Mouse (Mus musculus) liver, adult 2 months (tissue): ENCODE results near the gene Senp3. TPM values are rescaled to one million over a fixed set of nuclear protein-coding genes. Genes with fewer than 3 reads are reported as not detected.
A peak's percentile ranks its signal among the peaks of the same experiment; 100 is the strongest.
"Not testable (repeated sequence)": the region's sequence is repeated elsewhere in the genome, so short reads cannot be mapped to it uniquely, and the experiment has no call there.

Experiments used
- DNase-seq: peaks from one replicate; pipeline ENCODE4 v3.0.0-alpha.2; 2011; ENCODE audit warnings: low read depth, low spot score; ENCODE audit errors: extremely low read depth
- H3K27ac ChIP-seq: fragments of 200-500 bp; replicated peaks from 2 replicates; pipeline ENCODE4 v1.5.1; 2012; ENCODE audit warnings: low read depth, mild to moderate bottlenecking, control low read depth, inconsistent platforms, low read length; ENCODE audit not compliant: insufficient read depth
- H3K27me3 ChIP-seq: fragments of 200-500 bp; 2 replicates; pipeline ENCODE4 v1.6.1; 2012; ENCODE audit warnings: mild to moderate bottlenecking, moderate library complexity, low read length, inconsistent platforms; ENCODE audit not compliant: control insufficient read depth, insufficient read depth
- H3K36me3 ChIP-seq: fragments of 200-500 bp; 2 replicates; pipeline ENCODE4 v1.6.1; 2012; ENCODE audit warnings: low read length, inconsistent platforms; ENCODE audit not compliant: control insufficient read depth, insufficient read depth
- H3K4me1 ChIP-seq: fragments of 200-500 bp; 2 replicates; pipeline ENCODE4 v1.6.1; 2011; ENCODE audit warnings: low read length; ENCODE audit not compliant: control insufficient read depth, insufficient read depth
- H3K4me3 ChIP-seq: fragments of 200-500 bp; 2 replicates; pipeline ENCODE4 v1.5.1; 2011; ENCODE audit warnings: low read depth, mild to moderate bottlenecking, control low read depth, low read length, moderate library complexity; ENCODE audit not compliant: insufficient read depth
- H3K79me2 ChIP-seq: fragments of 200-500 bp; 2 replicates; pipeline ENCODE4 v1.6.1; 2012; ENCODE audit warnings: inconsistent platforms, mild to moderate bottlenecking, low read length, moderate library complexity; ENCODE audit not compliant: control insufficient read depth, insufficient read depth
- H3K9ac ChIP-seq: fragments of 200-500 bp; 2 replicates; pipeline ENCODE4 v1.6.1; 2012; ENCODE audit warnings: low read depth, mild to moderate bottlenecking, control low read depth, inconsistent platforms, low read length
- CTCF ChIP-seq: fragments of 200-500 bp; IDR thresholded peaks from 2 replicates; pipeline ENCODE4 v1.5.1; 2011; ENCODE audit warnings: low read depth, low read length, control low read depth
- POLR2A ChIP-seq: fragments of 200-500 bp; IDR thresholded peaks from 2 replicates; pipeline ENCODE4 v1.6.1; 2011; ENCODE audit warnings: low read length, control low read depth; ENCODE audit not compliant: insufficient read depth; ENCODE audit errors: extremely low read depth
- WGBS: fragments of 180-500 bp; shearing (Covaris S2); methylation state at CpG from one replicate; pipeline ENCODE4 v1.1.7; 2018; 5-methylcytosine and 5-hydroxymethylcytosine counted together
- polyA plus RNA-seq: library from polyadenylated mRNA; depleted of rRNA; stranded (reverse); fragments of >200 nt; gene quantifications from 2 replicates; pipeline ENCODE4 v1.2.3, GENCODE M21; 2012; rRNA removed
- total RNA-seq: library from RNA; depleted of rRNA; stranded (reverse); fragments of >200 nt; gene quantifications from 2 replicates; pipeline ENCODE4 v1.2.3, GENCODE M21; 2014; rRNA removed

The Senp3 gene
- total and polyA plus RNA-seq, 2 experiments: 25.8 to 26.2 TPM

DNA sequence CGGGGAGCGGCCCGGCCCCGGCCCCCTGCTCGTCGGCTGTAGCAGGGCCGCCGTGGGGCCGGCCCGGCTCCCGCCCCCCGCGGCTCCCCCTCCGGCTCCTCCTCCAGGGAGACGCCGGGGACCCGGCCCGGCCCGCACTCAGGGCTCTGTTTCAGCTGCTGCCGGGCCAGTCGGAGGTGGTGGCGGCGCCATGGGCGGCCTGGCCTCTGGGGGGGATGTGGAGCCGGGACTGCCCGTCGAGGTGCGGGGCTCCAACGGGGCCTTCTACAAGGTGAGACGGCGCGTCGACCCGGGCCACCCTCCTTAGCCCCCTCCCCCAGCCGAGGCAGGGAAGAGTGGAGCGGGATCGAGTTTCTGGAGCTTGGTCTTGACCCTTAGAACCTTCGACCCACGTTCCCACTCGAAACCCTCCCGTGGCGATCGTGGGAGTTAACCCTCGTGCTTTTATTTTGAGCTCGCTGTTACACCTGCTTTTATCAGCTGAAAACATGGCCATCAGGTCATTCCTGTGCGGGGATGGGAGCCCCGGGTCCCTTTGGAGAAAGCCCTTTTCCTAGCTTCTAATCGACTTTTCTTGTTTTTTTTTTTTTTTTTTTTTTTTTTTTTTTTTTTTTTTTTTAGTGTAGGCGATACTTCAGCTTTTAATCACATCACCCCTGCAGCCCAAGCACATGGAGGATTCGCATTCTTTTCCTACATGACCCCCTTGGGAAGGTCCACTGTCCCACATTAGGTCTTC lies 48.6 kb downstream of the Senp3 start:
- H3K36me3 ChIP-seq: peaks cover 4% of the 10 kb centered on the region; the same call in 1 of the 2 replicates
- peak overlapping the region; percentile 97 for H3K4me3 ChIP-seq
- WGBS: under 1% methylated on average over 50 of the region's 50 CpGs
- TF ChIP-seq POLR2A: no peak
- peak overlapping the region; percentile 95 for H3K9ac ChIP-seq
- peaks cover 9% of the 10 kb centered on the region; the same call in 1 of the 2 replicates for H3K79me2 ChIP-seq
- H3K4me1 ChIP-seq: peaks cover 10% of the 10 kb centered on the region
- no peaks in the 10 kb centered on the region for H3K27me3 ChIP-seq
- DNase-seq: no peak
- H3K27ac ChIP-seq: peak overlapping the region; percentile 80

- Histone ChIP-seq H3K4me3 (peak within 1 kb of the TSS; percentile 97), H3K4me1 (peaks cover 10% of the 10 kb centered on the region), H3K79me2 (peaks cover 9% of the 10 kb centered on the region; the same call in 1 of the 2 replicates), H3K9ac (peak within 1 kb of the TSS; percentile 95), H3K27ac (peak within 1 kb of the TSS; percentile 80), H3K36me3 (peaks cover 1% of the 10 kb centered on the region; the same call in 1 of the 2 replicates), H3K27me3 (no peaks in the 10 kb centered on the region)
- TF ChIP-seq CTCF: peak; percentile 88
- peak; percentile 81 for TF ChIP-seq POLR2A
- peak; percentile 96 for DNase-seq
- WGBS: under 1% methylated on average over 43 of the region's 56 CpGs
Measured at GRCm38 (mm10) chr11:69632284-69633089, 49.4 kb downstream of the Senp3 start, which contains the start of gene Fxr2. Gene Fxr2, plus strand, starts transcription at chr11:69632990.

- Histone ChIP-seq H3K9ac (no peak overlapping the region), H3K4me3 (no peak overlapping the region), H3K79me2 (peaks cover 9% of the 10 kb centered on the region; the same call in 1 of the 2 replicates), H3K36me3 (no peaks in the 10 kb centered on the region), H3K27me3 (no peaks in the 10 kb centered on the region), H3K27ac (no peak overlapping the region), H3K4me1 (peaks cover 6% of the 10 kb centered on the region)
- whole genome bisulfite sequencing: 40% methylated on average over 1 of the region's 1 CpGs
- no peak for TF ChIP-seq POLR2A
- peak; percentile 39 for TF ChIP-seq CTCF
- peak; percentile 48 for DNase-seq
Measured at GRCm38 (mm10) chr11:69629802-69630201, 52.1 kb downstream of the Senp3 start.

DNA sequence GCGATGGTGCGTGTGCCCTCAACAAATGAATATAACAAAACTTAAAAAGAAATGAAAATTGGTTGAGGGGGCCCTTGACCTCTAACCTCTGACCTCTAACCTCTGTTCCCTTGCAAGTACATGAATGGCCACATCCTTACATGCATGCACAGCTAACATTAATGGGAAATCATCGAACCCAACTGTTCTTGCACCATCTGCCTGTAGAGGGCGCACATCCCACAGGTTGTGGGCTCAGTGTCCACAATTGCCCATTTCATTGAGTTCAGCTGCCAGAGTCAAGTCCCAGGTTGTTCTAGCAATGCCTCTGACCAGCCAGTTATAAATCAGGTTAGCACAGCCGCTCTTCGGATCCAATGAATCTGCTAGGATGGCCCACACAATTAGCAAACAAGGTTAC lies 53.6 kb downstream of the Senp3 start:
- TF ChIP-seq CTCF (peak; percentile 89), POLR2A (no peak)
- H3K79me2 ChIP-seq: peaks cover 3% of the 10 kb centered on the region; the same call in 1 of the 2 replicates
- H3K4me1 ChIP-seq: no peaks in the 10 kb centered on the region
- no peak overlapping the region for H3K9ac ChIP-seq
- WGBS: 34% methylated on average over 6 of the region's 6 CpGs
- no peaks in the 10 kb centered on the region for H3K27me3 ChIP-seq
- no peak overlapping the region for H3K27ac ChIP-seq
- H3K36me3 ChIP-seq: no peaks in the 10 kb centered on the region
- DNase-seq: peak; percentile 69
- no peak overlapping the region; the same call in 1 of the 2 replicates for H3K4me3 ChIP-seq

DNA sequence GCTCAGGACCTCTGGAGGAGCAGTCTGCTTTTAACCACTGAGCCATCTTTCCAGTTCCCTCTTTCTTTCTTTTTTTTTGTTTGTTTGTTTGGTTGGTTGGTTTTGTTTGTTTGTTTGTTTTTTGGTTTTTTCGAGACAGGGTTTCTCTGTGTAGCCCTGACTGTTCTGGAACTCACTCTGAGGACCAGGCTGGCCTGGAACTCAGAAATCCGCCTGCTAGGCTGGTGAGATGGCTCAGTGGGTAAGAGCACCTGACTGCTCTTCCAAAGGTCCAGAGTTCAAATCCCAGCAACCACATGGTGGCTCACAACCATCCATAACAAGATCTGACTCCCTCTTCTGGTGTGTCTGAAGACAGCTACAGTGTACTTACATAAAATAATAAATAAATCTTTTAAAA lies 57.5 kb downstream of the Senp3 start:
- DNase-seq, H3K27ac ChIP-seq, H3K36me3 ChIP-seq, H3K79me2 ChIP-seq, H3K4me1 ChIP-seq, H3K9ac ChIP-seq, H3K4me3 ChIP-seq, H3K27me3 ChIP-seq: not testable (repeated sequence)
- WGBS: 72% methylated on average over 2 of the region's 2 CpGs

Other genes starting within 250 kb of the Senp3 start
Only the 30 nearest of the 35 such genes appear.
- under 0.01 and 0.09 TPM in 2 replicates for gene Dnah2, start 133.0 kb downstream of the Senp3 start, total RNA-seq
- gene Dnah2, start 133.0 kb downstream of the Senp3 start, polyA plus RNA-seq: 0.02 TPM in 2 replicates
- gene Efnb3, start 121.9 kb downstream of the Senp3 start, total RNA-seq: under 0.01 TPM in 1 of 2 replicates, not detected in the other
- gene Efnb3, start 121.9 kb downstream of the Senp3 start, polyA plus RNA-seq: 0.11 and 0.17 TPM in 2 replicates
- gene Wrap53, start 101.8 kb downstream of the Senp3 start, total RNA-seq: 5.6 and 6.4 TPM in 2 replicates
- 10.7 and 11.2 TPM in 2 replicates for gene Wrap53, start 101.8 kb downstream of the Senp3 start, polyA plus RNA-seq
- 3.7 and 6.2 TPM in 2 replicates for gene Trp53, start 101.7 kb downstream of the Senp3 start, total RNA-seq
- gene Trp53, start 101.7 kb downstream of the Senp3 start, polyA plus RNA-seq: 23.5 and 35.4 TPM in 2 replicates
- gene Atp1b2, start 76.1 kb downstream of the Senp3 start, total RNA-seq: 0.18 and 0.20 TPM in 2 replicates
- 0.40 and 0.46 TPM in 2 replicates for gene Atp1b2, start 76.1 kb downstream of the Senp3 start, polyA plus RNA-seq
- gene Shbg, start 64.2 kb downstream of the Senp3 start, total RNA-seq: not detected in 2 replicates
- 0.18 TPM in 1 of 2 replicates, not detected in the other for gene Shbg, start 64.2 kb downstream of the Senp3 start, polyA plus RNA-seq
- gene Sat2, start 60.1 kb downstream of the Senp3 start, total RNA-seq: 12.3 and 19.4 TPM in 2 replicates
- 10.8 and 12.8 TPM in 2 replicates for gene Sat2, start 60.1 kb downstream of the Senp3 start, polyA plus RNA-seq
- gene Fxr2, start 49.1 kb downstream of the Senp3 start, total RNA-seq: 18.1 and 19.9 TPM in 2 replicates
- 24.2 and 33.9 TPM in 2 replicates for gene Fxr2, start 49.1 kb downstream of the Senp3 start, polyA plus RNA-seq
- not detected in 2 replicates for gene Sox15, start 26.8 kb downstream of the Senp3 start, total RNA-seq
- gene Sox15, start 26.8 kb downstream of the Senp3 start, polyA plus RNA-seq: 0.21 TPM in 1 of 2 replicates, not detected in the other
- gene Mpdu1, start 19.4 kb downstream of the Senp3 start, total RNA-seq: 49.9 and 53.5 TPM in 2 replicates
- gene Mpdu1, start 19.4 kb downstream of the Senp3 start, polyA plus RNA-seq: 100 and 115 TPM in 2 replicates
- 4.5 and 6.0 TPM in 2 replicates for gene Cd68, start 15.9 kb downstream of the Senp3 start, total RNA-seq
- 6.1 and 14.8 TPM in 2 replicates for gene Cd68, start 15.9 kb downstream of the Senp3 start, polyA plus RNA-seq
- gene Eif4a1, start 9.7 kb downstream of the Senp3 start, total RNA-seq: 370 and 386 TPM in 2 replicates
- gene Eif4a1, start 9.7 kb downstream of the Senp3 start, polyA plus RNA-seq: 184 and 221 TPM in 2 replicates
- 1.0 and 1.4 TPM in 2 replicates for gene Tnfsf13, start 3.7 kb upstream of the Senp3 start, total RNA-seq
- 0.58 and 1.1 TPM in 2 replicates for gene Tnfsf13, start 3.7 kb upstream of the Senp3 start, polyA plus RNA-seq
- gene Tnfsf12, start 13.8 kb upstream of the Senp3 start, total RNA-seq: 2.6 and 3.0 TPM in 2 replicates
- gene Tnfsf12, start 13.8 kb upstream of the Senp3 start, polyA plus RNA-seq: 9.5 and 18.0 TPM in 2 replicates
- 2.5 and 3.4 TPM in 2 replicates for gene Tnfsfm13, start 14.0 kb upstream of the Senp3 start, total RNA-seq
- 2.6 and 3.6 TPM in 2 replicates for gene Tnfsfm13, start 14.0 kb upstream of the Senp3 start, polyA plus RNA-seq
- 10.0 and 12.6 TPM in 2 replicates for gene Polr2a, start 76.6 kb upstream of the Senp3 start, total RNA-seq
- 9.9 and 10.6 TPM in 2 replicates for gene Polr2a, start 76.6 kb upstream of the Senp3 start, polyA plus RNA-seq
- gene Slc35g3, start 79.9 kb upstream of the Senp3 start, total RNA-seq: not detected in 2 replicates
- not detected in 2 replicates for gene Slc35g3, start 79.9 kb upstream of the Senp3 start, polyA plus RNA-seq
- gene Zbtb4, start 83.8 kb upstream of the Senp3 start, total RNA-seq: 2.6 and 4.4 TPM in 2 replicates
- gene Zbtb4, start 83.8 kb upstream of the Senp3 start, polyA plus RNA-seq: 8.2 and 9.7 TPM in 2 replicates
- 0.46 and 0.54 TPM in 2 replicates for gene Chrnb1, start 113.9 kb upstream of the Senp3 start, total RNA-seq
- gene Chrnb1, start 113.9 kb upstream of the Senp3 start, polyA plus RNA-seq: 0.28 and 0.35 TPM in 2 replicates
- 0.18 and 0.20 TPM in 2 replicates for gene Fgf11, start 119.8 kb upstream of the Senp3 start, total RNA-seq
- gene Fgf11, start 119.8 kb upstream of the Senp3 start, polyA plus RNA-seq: 0.33 and 0.34 TPM in 2 replicates
- gene Tmem102, start 123.5 kb upstream of the Senp3 start, total RNA-seq: 2.3 and 2.4 TPM in 2 replicates
- 13.5 and 15.7 TPM in 2 replicates for gene Tmem102, start 123.5 kb upstream of the Senp3 start, polyA plus RNA-seq
- not detected in 2 replicates for gene Gm39566, start 133.2 kb upstream of the Senp3 start, total RNA-seq
- not detected in 2 replicates for gene Gm39566, start 133.2 kb upstream of the Senp3 start, polyA plus RNA-seq
- gene Spem2, start 136.4 kb upstream of the Senp3 start, total RNA-seq: not detected in 2 replicates
- gene Spem2, start 136.4 kb upstream of the Senp3 start, polyA plus RNA-seq: not detected in 2 replicates
- not detected in 2 replicates for gene Spem1, start 140.1 kb upstream of the Senp3 start, total RNA-seq
- gene Spem1, start 140.1 kb upstream of the Senp3 start, polyA plus RNA-seq: 0.09 TPM in 1 of 2 replicates, not detected in the other
- gene Nlgn2, start 155.7 kb upstream of the Senp3 start, total RNA-seq: 0.18 and 0.34 TPM in 2 replicates
- gene Nlgn2, start 155.7 kb upstream of the Senp3 start, polyA plus RNA-seq: 0.93 and 1.9 TPM in 2 replicates
- 326 and 353 TPM in 2 replicates for gene Tmem256, start 156.4 kb upstream of the Senp3 start, total RNA-seq
- 284 and 370 TPM in 2 replicates for gene Tmem256, start 156.4 kb upstream of the Senp3 start, polyA plus RNA-seq
- gene Plscr3, start 164.3 kb upstream of the Senp3 start, total RNA-seq: 1.5 and 2.6 TPM in 2 replicates
- gene Plscr3, start 164.3 kb upstream of the Senp3 start, polyA plus RNA-seq: 18.5 and 19.3 TPM in 2 replicates
- 0.07 and 0.18 TPM in 2 replicates for gene Tnk1, start 176.6 kb upstream of the Senp3 start, total RNA-seq
- gene Tnk1, start 176.6 kb upstream of the Senp3 start, polyA plus RNA-seq: 0.17 TPM in 2 replicates
- not detected in 2 replicates for gene Tmem95, start 195.9 kb upstream of the Senp3 start, total RNA-seq
- not detected in 2 replicates for gene Tmem95, start 195.9 kb upstream of the Senp3 start, polyA plus RNA-seq
- 0.65 and 1.0 TPM in 2 replicates for gene Kctd11, start 199.3 kb upstream of the Senp3 start, total RNA-seq
- gene Kctd11, start 199.3 kb upstream of the Senp3 start, polyA plus RNA-seq: 0.68 and 1.6 TPM in 2 replicates